Mouse (Mus musculus) spleen, postnatal 14 days (tissue): ENCODE results near the gene B4galnt1.

Experiments used
- DNase-seq, 2 experiments: peaks; one replicate each; pipeline ENCODE4 v3.0.0; 2021 to 2022; ENCODE audit warnings: low spot score in 2 of 2

B4galnt1 gene

GRCm38 (mm10) chr10:127209928-127210570, 45.0 kb downstream of the B4galnt1 start:
- no peak for DNase-seq

- no peak for DNase-seq
Measured at GRCm38 (mm10) chr10:127210961-127211405, 46.0 kb downstream of the B4galnt1 start.

GRCm38 (mm10) chr10:127211414-127211854, 46.4 kb downstream of the B4galnt1 start, which contains the start of gene Pip4k2c:
Gene Pip4k2c, minus strand, starts transcription at chr10:127211585.
- peak; percentile 86 to 90 for DNase-seq

- no peak for DNase-seq
Measured at GRCm38 (mm10) chr10:127213272-127213671, 48.2 kb downstream of the B4galnt1 start.

GRCm38 (mm10) chr10:127213704-127214421, 48.8 kb downstream of the B4galnt1 start:
- no peak for DNase-seq

GRCm38 (mm10) chr10:127214422-127214803, 49.4 kb downstream of the B4galnt1 start:
- no peak for DNase-seq

- no peak for DNase-seq
Measured at GRCm38 (mm10) chr10:127216456-127216855, 51.4 kb downstream of the B4galnt1 start.

- DNase-seq = no peak
Measured at GRCm38 (mm10) chr10:127217177-127217576, 52.2 kb downstream of the B4galnt1 start.

- DNase-seq = no peak
Measured at GRCm38 (mm10) chr10:127218339-127218738, 53.3 kb downstream of the B4galnt1 start.
